Mouse (Mus musculus): Measurements from ENCODE around the gene Spata18.

- TF ChIP-seq POLR2A (IDR thresholded peaks at IDR 0.05; ENCODE audit: insufficient read length, low read depth) (no peak), TCF3 (IDR thresholded peaks at IDR 0.05; ENCODE audit: insufficient read length, low read depth) (no peak)
Observed at GRCm38 (mm10) chr5:73651061-73651854, at the start of gene Spata18.

Measured in myocyte (in vitro differentiated cells).